Mouse (Mus musculus): ENCODE measurements around the gene Vpreb2.
"Not testable (repeated sequence)": the region's sequence is repeated elsewhere in the genome, so short reads cannot be mapped to it uniquely, and the experiment has no call there.

The Vpreb2 gene

DNA sequence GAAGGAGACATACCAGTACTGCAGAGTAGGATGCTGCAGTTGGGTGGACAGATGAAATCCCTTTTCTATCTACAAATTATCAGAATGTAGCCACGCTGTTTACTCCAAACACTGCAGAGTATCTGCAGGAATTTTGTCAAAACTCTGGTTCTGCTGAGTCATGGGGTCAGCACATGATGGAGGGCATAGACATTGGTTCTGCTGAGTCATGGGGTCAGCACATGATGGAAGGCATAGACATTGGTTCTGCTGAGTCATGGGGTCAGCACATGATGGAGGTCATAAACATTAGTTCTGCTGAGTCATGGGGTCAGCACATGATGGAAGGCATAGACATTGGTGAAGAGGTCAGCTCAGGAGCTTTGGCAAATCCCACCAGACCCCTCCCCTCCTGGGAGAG lies 7.5 kb downstream of the Vpreb2 start:
- intact Hi-C loops (cut with DNase I) = loop anchor here (5.0 kb wide), 1 partner anchor 60 kb away; the partner anchor contains the start of gene Slc25a1

DNA sequence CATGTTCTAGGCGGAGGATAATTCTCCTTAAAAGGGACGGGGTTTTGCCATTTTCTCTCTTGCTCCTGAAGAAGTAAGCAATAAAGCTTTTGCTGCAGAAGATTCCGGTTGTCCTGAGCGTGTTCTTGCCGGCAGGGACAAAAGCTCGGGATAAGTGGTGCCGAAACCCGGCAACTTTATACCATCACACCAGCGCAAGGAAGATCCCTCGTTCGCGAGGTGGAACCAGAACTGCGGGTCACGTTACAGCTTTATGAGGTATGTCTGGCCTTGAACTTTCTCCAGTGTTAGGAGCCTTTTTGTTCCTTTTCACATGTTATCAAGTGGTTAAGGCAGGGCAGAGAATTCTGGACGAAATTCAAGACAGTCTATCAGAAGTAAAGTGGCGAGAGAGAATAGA lies 12.1 kb downstream of the Vpreb2 start:
- intact Hi-C loops (cut with DNase I) = not testable (repeated sequence)

- intact Hi-C loops (cut with DNase I) = no loop called here
Measured at GRCm38 (mm10) chr16:17999668-18000067, 19.4 kb downstream of the Vpreb2 start.

GRCm38 (mm10) chr16:18004589-18004988 lies 24.4 kb downstream of the Vpreb2 start:
- intact Hi-C loops (cut with DNase I) = no loop called here

DNA sequence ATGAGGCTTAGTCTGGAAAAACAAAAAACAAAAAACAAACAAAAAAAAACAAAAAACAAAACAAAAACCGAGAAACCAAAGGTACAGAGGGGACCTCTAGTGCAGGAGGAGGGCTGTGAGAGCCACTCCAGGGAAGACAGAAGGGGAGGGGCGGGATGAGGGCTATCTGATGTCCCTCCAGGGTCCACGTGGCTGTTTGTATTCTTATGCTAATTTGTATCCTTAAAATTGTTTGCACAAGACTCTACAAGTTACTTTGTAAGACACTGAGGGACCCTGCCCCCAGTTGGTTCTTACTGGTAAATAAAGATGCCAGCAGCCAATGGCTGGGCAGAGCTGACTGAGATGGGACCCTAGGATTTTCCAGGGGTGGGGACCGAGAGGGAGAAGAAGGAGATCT lies 26.9 kb downstream of the Vpreb2 start:
- intact Hi-C loops (cut with DNase I) = no loop called here

DNA sequence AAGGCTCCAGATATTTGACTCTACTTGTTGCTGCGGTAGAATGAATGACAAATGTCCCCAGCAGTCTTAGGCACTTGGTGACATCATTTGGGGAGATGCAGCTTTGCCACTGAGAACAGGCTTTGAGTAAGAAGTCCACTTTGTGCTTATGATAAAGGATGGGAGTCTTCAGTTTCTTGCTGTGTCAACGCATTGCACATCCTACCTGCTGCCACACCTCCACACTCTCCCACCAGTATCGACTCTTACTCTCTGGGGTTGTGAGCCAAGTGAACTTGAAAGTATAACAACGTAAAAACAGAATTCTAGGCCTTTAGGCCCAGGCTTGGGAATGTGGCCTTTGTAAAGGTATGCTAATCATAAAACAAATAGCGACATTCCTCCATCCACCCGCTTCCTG lies 30.9 kb downstream of the Vpreb2 start:
- intact Hi-C loops (cut with DNase I) = no loop called here

- intact Hi-C loops (cut with DNase I) = not testable (repeated sequence)
Measured at GRCm38 (mm10) chr16:18016482-18016881, 36.3 kb downstream of the Vpreb2 start.

DNA sequence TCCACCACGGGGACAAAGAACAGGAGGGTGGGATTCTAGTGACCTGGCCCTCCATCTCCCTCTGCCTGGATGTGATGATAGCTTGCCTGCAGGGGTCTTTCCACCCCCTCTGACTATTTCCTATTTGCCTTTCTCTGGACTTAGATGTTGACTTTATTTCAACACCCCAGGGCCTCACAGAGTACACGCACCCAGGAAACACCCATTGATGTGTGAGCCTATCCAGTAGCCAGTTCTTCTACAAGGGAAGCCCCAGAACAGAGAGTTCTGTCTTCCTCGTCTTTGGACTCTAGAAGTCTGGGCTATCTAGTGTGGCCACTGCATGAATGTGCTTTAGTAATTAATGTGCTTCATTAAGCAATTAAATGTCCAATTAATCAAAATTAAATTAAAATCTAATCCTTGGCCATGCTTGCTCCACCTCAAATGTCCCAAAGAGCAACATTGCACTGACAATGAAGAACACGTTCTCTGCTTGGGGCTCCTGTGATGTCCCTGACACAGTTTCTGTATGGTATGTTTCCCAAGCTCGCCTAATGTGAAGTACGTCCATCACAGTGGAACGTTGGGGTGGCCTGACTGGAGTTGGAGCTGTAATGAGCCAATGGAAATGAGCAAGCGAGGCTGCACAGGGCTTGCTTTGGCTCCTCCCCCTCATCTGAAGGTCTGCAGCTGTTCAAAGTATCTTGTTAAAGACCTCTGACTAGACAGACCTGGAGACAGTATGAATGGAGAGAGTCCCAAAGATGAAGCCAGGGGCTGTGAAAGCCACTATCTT lies 42.7 kb downstream of the Vpreb2 start:
- intact Hi-C loops (cut with DNase I) = no loop called here

DNA sequence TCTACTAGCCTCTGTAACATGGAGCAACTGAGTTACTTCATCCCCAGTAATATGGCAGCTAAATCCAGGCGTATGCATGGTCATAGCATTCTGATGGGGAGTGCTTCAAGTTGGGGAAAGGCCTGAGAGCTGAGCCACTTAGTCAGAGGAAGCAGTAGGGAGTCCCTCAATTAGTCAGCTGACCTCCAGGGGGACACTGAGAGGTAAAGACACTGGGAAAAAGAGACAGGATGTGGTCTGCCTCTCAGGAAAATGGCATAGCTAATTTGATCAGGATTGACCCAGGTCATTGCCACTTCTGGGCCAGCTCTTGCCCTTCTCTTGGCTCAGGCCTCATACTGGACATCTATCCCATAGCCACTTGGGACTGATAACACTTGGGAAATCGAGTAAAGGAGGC lies 47.1 kb downstream of the Vpreb2 start:
- intact Hi-C loops (cut with DNase I) = no loop called here
